ENCODE assay signal across 16 mouse cellular contexts in genomic region chr5:111113183-111113582, GRCm38 (mm10).
DNase-seq lines count a peak whose midpoint lies in the region; ATAC-seq and TF ChIP-seq lines count a peak whose summit lies in the region.
"Had no signal": no experiment of that assay in that cellular context is flagged by ENCODE, and none has a peak within 500 bp of the region (broad histone marks: within the 10 kb centered on the region; RNA-seq: fewer than 3 reads in every experiment).

No protein-coding gene starts in this region.

- peak; percentile 13; the same call in 1 of the 2 replicates for ATAC-seq in limb, embryonic 11.5 days (ENCODE audit: insufficient number of reproducible peaks, low FRiP score, low TSS enrichment, low read depth)
- ATAC-seq: liver, postnatal 0 days had no signal

- TF ChIP-seq RAD21 in MEL (IDR thresholded peaks at IDR 0.05; ENCODE audit: low read depth, low read length), result no peak

- intact Hi-C loops in heart, postnatal 14 days (cut with DNase I), result loop anchor here (5.0 kb wide), 1 partner anchor 44 kb away; no protein-coding TSS in a partner anchor

- H3K27me3 ChIP-seq in kidney, adult 2 months (replicated peaks; ENCODE audit: control insufficient read depth, insufficient read depth, low read length), result no peaks in the 10 kb centered on the region
- H3K27me3 ChIP-seq in MEL (ENCODE audit: control insufficient read depth in 1 of 2, insufficient read depth in 2 of 2, low read length in 2 of 2), result no peaks in the 10 kb centered on the region
- no peaks in the 10 kb centered on the region for H3K27me3 ChIP-seq in limb, embryonic 11.5 days (ENCODE audit: control insufficient read depth, insufficient read depth, low read length)
- H3K27me3 ChIP-seq: hindbrain, embryonic 15.5 days; stomach, embryonic 15.5 days had no signal

- no peaks in the 10 kb centered on the region for H3K36me3 ChIP-seq in kidney, adult 2 months (ENCODE audit: control insufficient read depth, insufficient read depth, low read length)
- H3K36me3 ChIP-seq in MEL (ENCODE audit: control insufficient read depth in 1 of 2, insufficient read depth in 2 of 2, low read length in 2 of 2), result peaks cover 0 to 26% of the 10 kb centered on the region in 2 experiments; a peak in 2 of 4 replicates
- H3K36me3 ChIP-seq in limb, embryonic 11.5 days (ENCODE audit: control insufficient read depth, insufficient read depth, low read length), result no peaks in the 10 kb centered on the region
- H3K36me3 ChIP-seq: G1E; hindbrain, embryonic 15.5 days; stomach, embryonic 15.5 days had no signal

- TF ChIP-seq POLR2A in kidney, adult 2 months (IDR thresholded peaks at IDR 0.05; ENCODE audit: low read depth, low read length), result no peak
- no peak for TF ChIP-seq POLR2A in MEL (IDR thresholded peaks at IDR 0.05; ENCODE audit: control insufficient read depth in 1 of 2, insufficient read depth in 1 of 2, low read depth in 1 of 2, low read length in 2 of 2, poor library complexity in 1 of 2)

- no peak for TF ChIP-seq EP300 in MEL (IDR thresholded peaks at IDR 0.05; ENCODE audit: low read depth in 1 of 2, low read length in 2 of 2)

- no peak overlapping the region for H3K4me3 ChIP-seq in kidney, adult 2 months (ENCODE audit: insufficient read depth, low read depth, low read length)
- peak overlapping the region; percentile 21 to 24; a peak in 3 of 4 replicates for H3K4me3 ChIP-seq in MEL (ENCODE audit: control insufficient read depth in 1 of 2, insufficient read depth in 1 of 2, low read depth in 2 of 2, low read length in 2 of 2)
- H3K4me3 ChIP-seq in limb, embryonic 11.5 days (ENCODE audit: low read depth, low read length), result no peak overlapping the region
- H3K4me3 ChIP-seq: hindbrain, embryonic 15.5 days; stomach, embryonic 15.5 days had no signal

- H3K27ac ChIP-seq in kidney, adult 2 months (ENCODE audit: insufficient read depth, low read depth, low read length), result peak overlapping the region; percentile 89
- peak overlapping the region; percentile 82 for H3K27ac ChIP-seq in MEL (ENCODE audit: control insufficient read depth, low read depth, low read length)
- no peak overlapping the region; the same call in 1 of the 2 replicates for H3K27ac ChIP-seq in limb, embryonic 11.5 days (replicated peaks; ENCODE audit: low read depth, low read length)
- H3K27ac ChIP-seq: hindbrain, embryonic 15.5 days; macrophage; stomach, embryonic 15.5 days had no signal

- no peaks in the 10 kb centered on the region for H3K9me3 ChIP-seq in MEL (replicated peaks; ENCODE audit: insufficient read depth, low read length)
- no peaks in the 10 kb centered on the region for H3K9me3 ChIP-seq in limb, embryonic 11.5 days (ENCODE audit: control insufficient read depth, low read length)
- H3K9me3 ChIP-seq: G1E; hindbrain, embryonic 15.5 days; stomach, embryonic 15.5 days had no signal

- no peaks in the 10 kb centered on the region for H3K79me2 ChIP-seq in MEL (ENCODE audit: control insufficient read depth, insufficient read depth, low read length, poor library complexity)

- TF ChIP-seq CTCF in kidney, adult 2 months (conservative IDR thresholded peaks at IDR 0.05; ENCODE audit: insufficient read depth, insufficient read length, low read depth, low read length), result no peak
- no peak for TF ChIP-seq CTCF in MEL (IDR thresholded peaks at IDR 0.05 in 2 of 3, conservative IDR thresholded peaks at IDR 0.05 in 1 of 3; ENCODE audit: control insufficient read depth in 1 of 3, insufficient read depth in 1 of 3, low read depth in 2 of 3, low read length in 3 of 3, poor library complexity in 1 of 3, severe bottlenecking in 1 of 3)

- 56% methylated on average over 7 of the region's 7 CpGs for WGBS in kidney, adult 2 months
- 18% methylated on average over 7 of the region's 7 CpGs for WGBS in limb, embryonic 11.5 days

- H3K9ac ChIP-seq in MEL (ENCODE audit: control insufficient read depth, low read depth, low read length, poor library complexity, severe bottlenecking), result peak overlapping the region; percentile 48
- H3K9ac ChIP-seq in limb, embryonic 11.5 days (ENCODE audit: low read length), result no peak overlapping the region
- H3K9ac ChIP-seq: hindbrain, embryonic 15.5 days; liver, postnatal 0 days; stomach, embryonic 15.5 days had no signal

- peaks cover 26% of the 10 kb centered on the region for H3K4me1 ChIP-seq in kidney, adult 2 months (ENCODE audit: control insufficient read depth, insufficient read depth, low read length)
- H3K4me1 ChIP-seq in MEL (ENCODE audit: control insufficient read depth in 1 of 2, insufficient read depth in 2 of 2, low read length in 2 of 2), result peaks cover 13 to 40% of the 10 kb centered on the region in 2 experiments
- H3K4me1 ChIP-seq in limb, embryonic 11.5 days (ENCODE audit: control insufficient read depth, insufficient read depth, low read length), result peaks cover 20% of the 10 kb centered on the region

- DNase-seq in kidney, adult 2 months, result no peak
- DNase-seq in kidney, adult 11 months, result no peak
- peak; percentile 44 for DNase-seq in MEL (ENCODE audit: low read depth, low spot score)
- peak; percentile 25 for DNase-seq in adrenal gland, postnatal 25 days
- DNase-seq in limb, embryonic 11.5 days (ENCODE audit: low spot score), result peak; percentile 47
- DNase-seq in cerebellum, adult 9-10 months, result no peak
- no peak for DNase-seq in right cerebral cortex, postnatal 14 days
- no peak for DNase-seq in heart, postnatal 14 days
- DNase-seq: cerebellum, postnatal 10 days; heart, postnatal 10 days; liver, postnatal 0 days; midbrain, embryonic 14.5 days had no signal

- no peak overlapping the region for H3K4me2 ChIP-seq in limb, embryonic 11.5 days (ENCODE audit: low read depth, severe bottlenecking)
- H3K4me2 ChIP-seq: hindbrain, embryonic 15.5 days; stomach, embryonic 15.5 days had no signal

TF ChIP-seq in MEL, 35 proteins besides CTCF, POLR2A, EP300 and RAD21:
- 0 out of 2 replicates have a peak, but pooled peaks have one; percentile 27 for TF ChIP-seq TBP (IDR thresholded peaks at IDR 0.05; ENCODE audit: low read depth, low read length)
- no peak for TF ChIP-seq ZKSCAN1 (IDR thresholded peaks at IDR 0.05; ENCODE audit: low read depth, low read length)
- 0 out of 2 replicates have a peak, but pooled peaks have one; percentile 16 for TF ChIP-seq GATA1 (IDR thresholded peaks at IDR 0.05; ENCODE audit: low read depth, low read length)
- TF ChIP-seq HCFC1 (IDR thresholded peaks at IDR 0.05; ENCODE audit: low read depth, low read length), result no peak
- peak; percentile 10; the same call in 1 of the 2 replicates for TF ChIP-seq MXI1 (IDR thresholded peaks at IDR 0.05; ENCODE audit: low read depth, low read length)

Comparison
In these comparisons a context has a peak if more than half of its experiments do, and no peak if none do; other contexts are left out.
1. DNase-seq: peak in MEL (single experiment), adrenal gland, postnatal 25 days (single experiment) and limb, embryonic 11.5 days (single experiment); none in kidney, adult 2 months (single experiment), kidney, adult 11 months (single experiment), cerebellum, adult 9-10 months (single experiment), right cerebral cortex, postnatal 14 days (single experiment) and heart, postnatal 14 days (0 of 2).
2. H3K4me3 ChIP-seq: peak in MEL (2 of 2); none in kidney, adult 2 months (single experiment) and limb, embryonic 11.5 days (single experiment).